Mouse (Mus musculus) ES-Bruce4 (cell line): ENCODE results near the gene Spns2. TPM values are rescaled to one million over a fixed set of nuclear protein-coding genes. Genes with fewer than 3 reads are reported as not detected.

Experiments used
- H3K27ac ChIP-seq: 2 replicates; pipeline ENCODE4 v1.5.1; 2012; ENCODE audit warnings: low read length, inconsistent platforms; ENCODE audit not compliant: insufficient read depth
- H3K27me3 ChIP-seq: 2 replicates; pipeline ENCODE4 v1.6.1; 2012; ENCODE audit warnings: mild to moderate bottlenecking, low read length, inconsistent platforms; ENCODE audit not compliant: control insufficient read depth, poor library complexity, insufficient read depth, severe bottlenecking
- H3K36me3 ChIP-seq: 2 replicates; pipeline ENCODE4 v1.6.1; 2012; ENCODE audit warnings: inconsistent platforms, mild to moderate bottlenecking, low read length, moderate library complexity; ENCODE audit not compliant: control insufficient read depth, poor library complexity, insufficient read depth, severe bottlenecking
- H3K4me1 ChIP-seq: one replicate; pipeline ENCODE4 v1.8.1; 2011; ENCODE audit warnings: low read length; ENCODE audit not compliant: control insufficient read depth, insufficient read depth
- H3K4me3 ChIP-seq: 2 replicates; pipeline ENCODE4 v1.5.1; 2011; ENCODE audit warnings: low read depth, mild to moderate bottlenecking, low read length
- H3K9ac ChIP-seq: 2 replicates; pipeline ENCODE4 v1.6.1; 2012; ENCODE audit warnings: low read depth, mild to moderate bottlenecking, inconsistent platforms; ENCODE audit not compliant: poor library complexity, severe bottlenecking
- H3K9me3 ChIP-seq: replicated peaks from 2 replicates; pipeline ENCODE4 v1.6.1; 2012; ENCODE audit warnings: mild to moderate bottlenecking, low read length, inconsistent platforms; ENCODE audit not compliant: control insufficient read depth, poor library complexity, insufficient read depth, severe bottlenecking
- CTCF ChIP-seq: IDR thresholded peaks from one replicate; pipeline ENCODE4 v1.8.1; 2011; ENCODE audit warnings: low read depth, low read length
- EP300 ChIP-seq: IDR thresholded peaks from 2 replicates; pipeline ENCODE4 v1.6.1; 2011; ENCODE audit warnings: low read depth, low read length; ENCODE audit not compliant: insufficient read depth
- POLR2A ChIP-seq: IDR thresholded peaks from one replicate; pipeline ENCODE4 v1.8.1; 2011; ENCODE audit warnings: low read length; ENCODE audit not compliant: insufficient read depth
- polyA plus RNA-seq: library from polyadenylated mRNA; stranded (reverse); fragments of >200 nt; gene quantifications from 2 replicates; pipeline ENCODE4 v1.2.4, GENCODE M21; 2011; ENCODE audit warnings: low read depth; ENCODE audit not compliant: missing spikeins, insufficient read depth, insufficient read length

Gene Spns2
- 0.48 and 1.3 TPM in 2 replicates for polyA plus RNA-seq

GRCm38 (mm10) chr11:72489881-72490301 lies at the start of gene Spns2:
Gene Spns2, minus strand, starts transcription at chr11:72489904.
- no peak within 1 kb of the TSS for H3K27ac ChIP-seq
- no peaks in the 10 kb centered on the region for H3K4me1 ChIP-seq
- peak within 1 kb of the TSS; percentile 61 for H3K4me3 ChIP-seq
- peak within 1 kb of the TSS; percentile 52 for H3K9ac ChIP-seq
- H3K36me3 ChIP-seq = no peaks in the 10 kb centered on the region
- H3K27me3 ChIP-seq = peaks cover 4% of the 10 kb centered on the region; the same call in 1 of the 2 replicates
- no peaks in the 10 kb centered on the region for H3K9me3 ChIP-seq
- no peak for TF ChIP-seq EP300
- peak; percentile 39 for TF ChIP-seq CTCF

GRCm38 (mm10) chr11:72538811-72539210 lies 49.1 kb upstream of the Spns2 start:
- H3K4me3 ChIP-seq = no peak overlapping the region
- no peaks in the 10 kb centered on the region for H3K27me3 ChIP-seq
- no peak overlapping the region for H3K9ac ChIP-seq
- peaks cover 3% of the 10 kb centered on the region for H3K4me1 ChIP-seq
- TF ChIP-seq POLR2A = no peak
- TF ChIP-seq CTCF = no peak
- TF ChIP-seq EP300 = no peak
- H3K9me3 ChIP-seq = no peaks in the 10 kb centered on the region
- H3K36me3 ChIP-seq = no peaks in the 10 kb centered on the region
- no peak overlapping the region for H3K27ac ChIP-seq

GRCm38 (mm10) chr11:72538037-72538755 lies 48.5 kb upstream of the Spns2 start:
- Histone ChIP-seq H3K27me3 (no peaks in the 10 kb centered on the region), H3K4me3 (no peak overlapping the region), H3K36me3 (no peaks in the 10 kb centered on the region), H3K27ac (peak overlapping the region; percentile 2; the same call in 1 of the 2 replicates), H3K9me3 (no peaks in the 10 kb centered on the region), H3K9ac (no peak overlapping the region), H3K4me1 (peaks cover 3% of the 10 kb centered on the region)
- no peak for TF ChIP-seq POLR2A
- no peak for TF ChIP-seq EP300
- no peak for TF ChIP-seq CTCF

GRCm38 (mm10) chr11:72537503-72537902 lies 47.8 kb upstream of the Spns2 start:
- peaks cover 3% of the 10 kb centered on the region for H3K4me1 ChIP-seq
- no peak overlapping the region for H3K9ac ChIP-seq
- TF ChIP-seq CTCF (no peak), EP300 (no peak), POLR2A (no peak)
- no peak overlapping the region for H3K27ac ChIP-seq
- no peaks in the 10 kb centered on the region for H3K36me3 ChIP-seq
- H3K9me3 ChIP-seq = no peaks in the 10 kb centered on the region
- no peaks in the 10 kb centered on the region for H3K27me3 ChIP-seq
- H3K4me3 ChIP-seq = no peak overlapping the region

- Histone ChIP-seq H3K4me3 (no peak overlapping the region), H3K9me3 (no peaks in the 10 kb centered on the region), H3K4me1 (peaks cover 3% of the 10 kb centered on the region), H3K9ac (no peak overlapping the region), H3K27me3 (no peaks in the 10 kb centered on the region), H3K27ac (no peak overlapping the region), H3K36me3 (no peaks in the 10 kb centered on the region)
- peak; percentile 79 for TF ChIP-seq CTCF
- TF ChIP-seq EP300 = no peak
- TF ChIP-seq POLR2A = no peak
Observed at GRCm38 (mm10) chr11:72535519-72535918, 45.8 kb upstream of the Spns2 start.

- H3K9ac ChIP-seq = no peak overlapping the region
- no peaks in the 10 kb centered on the region for H3K4me1 ChIP-seq
- no peaks in the 10 kb centered on the region for H3K36me3 ChIP-seq
- H3K4me3 ChIP-seq = no peak overlapping the region
- H3K27me3 ChIP-seq = no peaks in the 10 kb centered on the region
- no peaks in the 10 kb centered on the region for H3K9me3 ChIP-seq
- no peak overlapping the region for H3K27ac ChIP-seq
- TF ChIP-seq EP300 (no peak), CTCF (no peak), POLR2A (no peak)
Observed at GRCm38 (mm10) chr11:72532890-72533289, 43.2 kb upstream of the Spns2 start.
